Mouse (Mus musculus): ENCODE measurements at regions not wholly inside any gene's neighbourhood (a gene's known extent, or its start where the extent isn't known, plus 50 kb on each side); places are given as distances from the start of the nearest gene placed in this dataset.
A peak's percentile ranks its signal among the peaks of the same experiment; 100 is the strongest.

- Histone ChIP-seq H3K4me1 (peaks cover 66% of the 10 kb centered on the region), H3K9me3 (no peaks in the 10 kb centered on the region)
- TF ChIP-seq FLI1 (IDR thresholded peaks at IDR 0.05; ENCODE audit: low read length): no peak
These were observed 154.7 kb upstream of the Zc3h12a start for GRCm38 (mm10) chr4:125282154-125282973.

GRCm38 (mm10) chr4:125279165-125279564 lies 151.5 kb upstream of the Zc3h12a start:
- no peak overlapping the region for H3K4me3 ChIP-seq (replicated peaks)
- H3K27me3 ChIP-seq (replicated peaks): peaks cover 87% of the 10 kb centered on the region
- peaks cover 71% of the 10 kb centered on the region for H3K4me1 ChIP-seq
- TF ChIP-seq GATA1 (IDR thresholded peaks at IDR 0.05; ENCODE audit: borderline replicate concordance, low read length) (no peak), FLI1 (IDR thresholded peaks at IDR 0.05; ENCODE audit: low read length) (no peak)
- no peaks in the 10 kb centered on the region for H3K9me3 ChIP-seq
- no peaks in the 10 kb centered on the region for H3K36me3 ChIP-seq (replicated peaks; ENCODE audit: low read length)

More at GRCm38 (mm10) chr4:125282154-125282973, 154.7 kb upstream of the Zc3h12a start:
- no peaks in the 10 kb centered on the region for H3K36me3 ChIP-seq (replicated peaks; ENCODE audit: low read length)
- peaks cover 87% of the 10 kb centered on the region for H3K27me3 ChIP-seq (replicated peaks)
- peak overlapping the region; percentile 75 for H3K4me3 ChIP-seq (replicated peaks)

GRCm38 (mm10) chr4:125276861-125277260 lies 149.2 kb upstream of the Zc3h12a start:
- Histone ChIP-seq H3K9me3 (peaks cover 13% of the 10 kb centered on the region), H3K36me3 (replicated peaks; ENCODE audit: low read length) (no peaks in the 10 kb centered on the region), H3K4me1 (peaks cover 57% of the 10 kb centered on the region), H3K27me3 (replicated peaks) (peaks cover 82% of the 10 kb centered on the region), H3K4me3 (replicated peaks) (no peak overlapping the region)
- no peak for TF ChIP-seq GATA1 (IDR thresholded peaks at IDR 0.05; ENCODE audit: borderline replicate concordance, low read length)
- TF ChIP-seq FLI1 (IDR thresholded peaks at IDR 0.05; ENCODE audit: low read length): no peak

- peaks cover 68% of the 10 kb centered on the region for H3K27me3 ChIP-seq (replicated peaks)
- H3K36me3 ChIP-seq (replicated peaks; ENCODE audit: low read length): no peaks in the 10 kb centered on the region
- peak overlapping the region; percentile 83 for H3K4me3 ChIP-seq (replicated peaks)
- TF ChIP-seq GATA1 (IDR thresholded peaks at IDR 0.05; ENCODE audit: borderline replicate concordance, low read length) (no peak), FLI1 (IDR thresholded peaks at IDR 0.05; ENCODE audit: low read length) (no peak)
- peaks cover 14% of the 10 kb centered on the region for H3K9me3 ChIP-seq
- H3K4me1 ChIP-seq: peaks cover 67% of the 10 kb centered on the region
These were observed 147.6 kb upstream of the Zc3h12a start for GRCm38 (mm10) chr4:125275259-125275658.

GRCm38 (mm10) chr4:125270951-125271350 lies 143.3 kb upstream of the Zc3h12a start:
- Histone ChIP-seq H3K27me3 (replicated peaks) (peaks cover 32% of the 10 kb centered on the region), H3K36me3 (replicated peaks; ENCODE audit: low read length) (no peaks in the 10 kb centered on the region), H3K4me1 (peaks cover 70% of the 10 kb centered on the region), H3K9me3 (peaks cover 14% of the 10 kb centered on the region), H3K4me3 (replicated peaks) (no peak overlapping the region)
- TF ChIP-seq FLI1 (IDR thresholded peaks at IDR 0.05; ENCODE audit: low read length): no peak
- no peak for TF ChIP-seq GATA1 (IDR thresholded peaks at IDR 0.05; ENCODE audit: borderline replicate concordance, low read length)

GRCm38 (mm10) chr4:125266212-125266611 lies 138.6 kb upstream of the Zc3h12a start:
- Histone ChIP-seq H3K27me3 (replicated peaks) (peaks cover 2% of the 10 kb centered on the region), H3K4me3 (replicated peaks) (peak overlapping the region; percentile 82), H3K9me3 (no peaks in the 10 kb centered on the region), H3K36me3 (replicated peaks; ENCODE audit: low read length) (no peaks in the 10 kb centered on the region), H3K4me1 (peaks cover 93% of the 10 kb centered on the region)
- TF ChIP-seq FLI1 (IDR thresholded peaks at IDR 0.05; ENCODE audit: low read length) (no peak), GATA1 (IDR thresholded peaks at IDR 0.05; ENCODE audit: borderline replicate concordance, low read length) (peak; percentile 81; the same call in 1 of the 3 replicates)

- H3K9me3 ChIP-seq: no peaks in the 10 kb centered on the region
- TF ChIP-seq GATA1 (IDR thresholded peaks at IDR 0.05; ENCODE audit: borderline replicate concordance, low read length) (no peak), FLI1 (IDR thresholded peaks at IDR 0.05; ENCODE audit: low read length) (no peak)
- no peaks in the 10 kb centered on the region for H3K36me3 ChIP-seq (replicated peaks; ENCODE audit: low read length)
- H3K4me1 ChIP-seq: peaks cover 93% of the 10 kb centered on the region
- peak overlapping the region; percentile 82 for H3K4me3 ChIP-seq (replicated peaks)
- peaks cover 2% of the 10 kb centered on the region for H3K27me3 ChIP-seq (replicated peaks)
These were observed 137.9 kb upstream of the Zc3h12a start for GRCm38 (mm10) chr4:125265575-125265974.

- Histone ChIP-seq H3K4me3 (replicated peaks) (peak overlapping the region; percentile 82), H3K9me3 (no peaks in the 10 kb centered on the region), H3K27me3 (replicated peaks) (peaks cover 4% of the 10 kb centered on the region), H3K36me3 (replicated peaks; ENCODE audit: low read length) (no peaks in the 10 kb centered on the region), H3K4me1 (peaks cover 93% of the 10 kb centered on the region)
- no peak for TF ChIP-seq GATA1 (IDR thresholded peaks at IDR 0.05; ENCODE audit: borderline replicate concordance, low read length)
- no peak for TF ChIP-seq FLI1 (IDR thresholded peaks at IDR 0.05; ENCODE audit: low read length)
These were observed 137.4 kb upstream of the Zc3h12a start for GRCm38 (mm10) chr4:125265065-125265464.

GRCm38 (mm10) chr4:125261547-125261946 lies 133.9 kb upstream of the Zc3h12a start:
- no peaks in the 10 kb centered on the region for H3K36me3 ChIP-seq (replicated peaks; ENCODE audit: low read length)
- H3K4me3 ChIP-seq (replicated peaks): no peak overlapping the region
- no peaks in the 10 kb centered on the region for H3K9me3 ChIP-seq
- peaks cover 26% of the 10 kb centered on the region for H3K27me3 ChIP-seq (replicated peaks)
- H3K4me1 ChIP-seq: peaks cover 81% of the 10 kb centered on the region
- TF ChIP-seq FLI1 (IDR thresholded peaks at IDR 0.05; ENCODE audit: low read length) (no peak), GATA1 (IDR thresholded peaks at IDR 0.05; ENCODE audit: borderline replicate concordance, low read length) (no peak)

GRCm38 (mm10) chr4:125259306-125259705 lies 131.7 kb upstream of the Zc3h12a start:
- no peaks in the 10 kb centered on the region for H3K9me3 ChIP-seq
- TF ChIP-seq FLI1 (IDR thresholded peaks at IDR 0.05; ENCODE audit: low read length) (no peak), GATA1 (IDR thresholded peaks at IDR 0.05; ENCODE audit: borderline replicate concordance, low read length) (no peak)

More at GRCm38 (mm10) chr4:125259306-125259705, 131.7 kb upstream of the Zc3h12a start:
- Histone ChIP-seq H3K4me1 (peaks cover 64% of the 10 kb centered on the region), H3K36me3 (replicated peaks; ENCODE audit: low read length) (no peaks in the 10 kb centered on the region), H3K4me3 (replicated peaks) (no peak overlapping the region), H3K27me3 (replicated peaks) (peaks cover 47% of the 10 kb centered on the region)

Measured in megakaryocyte, embryonic 14.5 days (primary cell).